Mouse (Mus musculus): Measurements from ENCODE around the gene Olfr583.

Gene Olfr583

DNA sequence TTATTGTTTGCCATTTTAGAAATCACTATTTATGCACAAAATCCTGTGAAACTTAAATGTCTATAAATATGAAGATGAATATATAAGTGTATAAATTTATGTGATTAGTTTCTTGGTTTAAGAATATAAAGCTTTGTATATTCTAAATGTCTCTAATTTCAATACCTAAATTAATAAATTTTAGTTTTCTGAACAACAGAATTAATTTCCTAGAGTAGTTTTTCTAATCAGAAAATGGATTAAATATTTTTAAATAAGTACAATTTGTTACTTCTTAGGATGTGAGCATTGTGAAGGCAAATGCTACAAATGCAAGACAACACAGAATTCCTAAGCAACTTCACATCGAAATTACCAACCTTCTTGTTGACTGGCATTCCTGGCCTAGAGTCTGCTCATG lies at the start of gene Olfr583:
Gene Olfr583 (plus strand): TSS at position 301 of the 400 bp plus-strand sequence.
- DNase-seq: no peak

DNA sequence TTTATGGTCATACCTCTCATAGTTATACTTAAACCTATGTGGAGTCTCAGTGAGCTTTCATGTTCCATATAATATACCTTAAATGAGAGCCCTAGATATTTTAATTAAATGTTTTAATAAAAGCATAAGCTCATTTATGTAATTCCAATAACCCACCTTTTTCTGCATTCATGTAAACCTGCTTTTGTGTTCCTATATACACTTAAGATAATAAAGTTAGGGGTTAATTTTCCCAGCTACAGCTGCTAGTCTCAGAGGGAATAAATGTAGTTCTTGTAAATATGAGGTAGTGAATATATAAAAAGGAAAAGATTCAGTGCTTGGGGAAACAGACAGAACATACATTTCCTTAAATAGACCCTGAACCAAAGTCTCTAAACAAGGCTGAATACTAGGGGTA lies 13.4 kb upstream of the Olfr583 start, which contains the start of gene Olfr582:
Gene Olfr582 (plus strand): TSS at position 301 of the 400 bp plus-strand sequence.
- DNase-seq: no peak

DNA sequence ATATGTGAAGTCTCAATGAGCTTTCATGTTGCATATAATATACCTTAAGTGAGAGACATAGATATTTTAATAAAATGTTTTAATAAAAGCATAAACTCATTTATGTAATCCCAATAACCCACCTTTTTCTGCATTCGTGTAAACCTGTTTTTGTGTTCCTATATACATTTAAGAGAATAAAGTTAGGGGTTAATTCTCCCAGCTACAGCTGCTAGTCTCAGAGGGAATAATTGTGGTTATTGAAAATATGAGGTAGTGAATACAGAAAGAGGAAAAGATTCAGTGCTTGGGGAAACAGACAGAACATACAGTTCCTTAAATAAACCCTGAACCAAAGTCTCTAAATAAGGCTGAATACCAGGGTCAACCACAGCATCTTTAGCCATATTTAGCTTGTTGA lies 30.5 kb downstream of the Olfr583 start, which contains the start of gene Olfr584:
Gene Olfr584 (plus strand): TSS at position 301 of the 400 bp plus-strand sequence.
- DNase-seq: no peak

DNA sequence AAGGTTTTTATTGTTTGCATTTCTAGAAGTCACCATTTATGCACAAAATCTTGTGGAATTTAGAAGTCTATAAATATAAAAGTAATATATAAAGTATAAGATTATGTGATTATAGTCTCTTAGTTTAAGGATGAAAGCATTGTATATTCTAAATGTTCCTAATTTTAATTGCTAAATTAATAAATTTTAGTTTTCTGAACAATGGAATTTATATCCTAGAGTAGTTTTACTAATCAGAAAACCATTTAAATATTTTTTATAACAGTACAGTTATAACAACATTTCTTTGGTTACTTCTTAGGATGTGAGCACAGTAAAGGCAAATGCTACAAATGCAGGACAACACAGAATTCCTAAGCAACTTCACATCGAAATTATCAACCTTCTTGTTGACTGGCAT lies 46.3 kb downstream of the Olfr583 start, which contains the start of gene Olfr585:
Gene Olfr585 (plus strand): TSS at position 301 of the 400 bp plus-strand sequence.
- DNase-seq: no peak

Measured in kidney, postnatal 4 days (tissue).